Mouse (Mus musculus) CH12.LX (cell line): ENCODE measurements around the gene Phactr3.

ENCODE experiments used
- BHLHE40 ChIP-seq: IDR thresholded peaks from 2 replicates; pipeline ENCODE4 v1.6.1; 2011; ENCODE audit warnings: mild to moderate bottlenecking, low read depth, low read length, improper control_type of control experiment
- CHD1 ChIP-seq: IDR thresholded peaks from 2 replicates; pipeline ENCODE4 v1.6.1; 2012; ENCODE audit warnings: low read depth, low read length, improper control_type of control experiment, inconsistent platforms
- CTCF ChIP-seq, 2 experiments: IDR thresholded peaks in 1 of 2; conservative IDR thresholded peaks in 1 of 2; 2 replicates each; pipeline ENCODE4 v1.5.1; 2011 to 2012; ENCODE audit warnings: low read depth in 2 of 2, low read length in 2 of 2, improper control_type of control experiment in 1 of 2, inconsistent platforms in 1 of 2, mild to moderate bottlenecking in 1 of 2, moderate library complexity in 1 of 2
- E2F4 ChIP-seq: IDR thresholded peaks from 2 replicates; pipeline ENCODE4 v1.6.1; 2011; ENCODE audit warnings: low read depth, low read length, improper control_type of control experiment; ENCODE audit not compliant: insufficient replicate concordance
- ELF1 ChIP-seq: IDR thresholded peaks from 2 replicates; pipeline ENCODE4 v1.6.1; 2014; ENCODE audit warnings: low read depth, mild to moderate bottlenecking, inconsistent platforms, low read length, improper control_type of control experiment
- EP300 ChIP-seq: IDR thresholded peaks from 2 replicates; pipeline ENCODE4 v1.6.1; 2011; ENCODE audit warnings: low read length, improper control_type of control experiment
- MAX ChIP-seq: IDR thresholded peaks from 2 replicates; pipeline ENCODE4 v1.6.1; 2011; ENCODE audit warnings: low read length, improper control_type of control experiment
- POLR2A ChIP-seq: IDR thresholded peaks from 2 replicates; pipeline ENCODE4 v1.6.1; 2011; ENCODE audit warnings: low read depth, mild to moderate bottlenecking, improper control_type of control experiment, low read length
- POLR2AphosphoS2 ChIP-seq: IDR thresholded peaks from 2 replicates; pipeline ENCODE4 v1.6.1; 2011; ENCODE audit warnings: low read depth, low read length, improper control_type of control experiment
- RAD21 ChIP-seq: IDR thresholded peaks from 2 replicates; pipeline ENCODE4 v1.6.1; 2011; ENCODE audit warnings: low read depth, mild to moderate bottlenecking, low read length, improper control_type of control experiment, moderate library complexity
- SIN3A ChIP-seq: IDR thresholded peaks from 2 replicates; pipeline ENCODE4 v1.6.1; 2012; ENCODE audit warnings: low read length, improper control_type of control experiment, inconsistent platforms
- UBTF ChIP-seq: IDR thresholded peaks from 2 replicates; pipeline ENCODE4 v1.6.1; 2012; ENCODE audit warnings: low read depth, mild to moderate bottlenecking, inconsistent platforms, low read length, improper control_type of control experiment, moderate library complexity
- ZC3H11A ChIP-seq: IDR thresholded peaks from 2 replicates; pipeline ENCODE4 v1.6.1; 2012; ENCODE audit warnings: low read depth, mild to moderate bottlenecking, inconsistent platforms, low read length, improper control_type of control experiment

- TF ChIP-seq POLR2AphosphoS2 (no peak), EP300 (no peak), E2F4 (no peak), ZC3H11A (no peak), BHLHE40 (no peak), POLR2A (no peak), CTCF (conservative IDR thresholded peaks at IDR 0.05 in 1 of 2, IDR thresholded peaks at IDR 0.05 in 1 of 2; ENCODE audit: low read depth in 2 of 2, low read length in 2 of 2) (peak; percentile 17 to 80; a peak in 3 of 4 replicates), UBTF (no peak), ELF1 (no peak), MAX (no peak), RAD21 (peak; percentile 65), CHD1 (no peak), SIN3A (no peak)
Measured at GRCm38 (mm10) chr2:178101957-178102356, 16.8 kb upstream of the Phactr3 start.
